Mouse (Mus musculus): ENCODE data around the gene Slc25a39. TPM values are rescaled to one million over a fixed set of nuclear protein-coding genes. Genes with fewer than 3 reads are reported as not detected.

Gene Slc25a39
- total RNA-seq (2021): 10 to 100 TPM; 58.8 to 64.8 TPM

- intact Hi-C loops (cut with DNase I): loop anchor here (1.0 to 2.0 kb wide), 5 partner anchors 11 to 112 kb away; partner anchors contain the start of genes Atxn7l3 and Ubtf
- no peak for DNase-seq (ENCODE audit: low spot score in 2 of 2)
Observed at GRCm38 (mm10) chr11:102407834-102408215, at the start of gene Slc25a39. Gene Slc25a39, minus strand, starts transcription at chr11:102407946.

- intact Hi-C loops (cut with DNase I): no loop called here
- DNase-seq (ENCODE audit: low spot score in 2 of 2): peak; percentile 49 to 54
Observed at GRCm38 (mm10) chr11:102455740-102456396, 48.1 kb upstream of the Slc25a39 start.

- no peak for DNase-seq (ENCODE audit: low spot score in 2 of 2)
- intact Hi-C loops (cut with DNase I): no loop called here
Observed at GRCm38 (mm10) chr11:102453131-102453530, 45.4 kb upstream of the Slc25a39 start.

GRCm38 (mm10) chr11:102449043-102450008 lies 41.6 kb upstream of the Slc25a39 start:
- peak in 1 of 2 experiments; percentile 76 for DNase-seq (ENCODE audit: low spot score in 2 of 2)
- intact Hi-C loops (cut with DNase I): no loop called here

GRCm38 (mm10) chr11:102448327-102448726 lies 40.6 kb upstream of the Slc25a39 start:
- intact Hi-C loops (cut with DNase I): no loop called here

GRCm38 (mm10) chr11:102447497-102447896 lies 39.8 kb upstream of the Slc25a39 start, which contains the start of gene Fam171a2:
Gene Fam171a2, minus strand, starts transcription at chr11:102447682.
- DNase-seq (ENCODE audit: low spot score in 2 of 2): peak; percentile 66 to 84
- intact Hi-C loops (cut with DNase I): no loop called here

More at GRCm38 (mm10) chr11:102448327-102448726, 40.6 kb upstream of the Slc25a39 start:
- peak in 1 of 2 experiments; percentile 83 for DNase-seq (ENCODE audit: low spot score in 2 of 2)

GRCm38 (mm10) chr11:102446581-102447461 lies 39.1 kb upstream of the Slc25a39 start:
- DNase-seq (ENCODE audit: low spot score in 2 of 2): no peak
- intact Hi-C loops (cut with DNase I): no loop called here

GRCm38 (mm10) chr11:102445891-102446361 lies 38.2 kb upstream of the Slc25a39 start:
- intact Hi-C loops (cut with DNase I): no loop called here
- DNase-seq (ENCODE audit: low spot score in 2 of 2): peak in 1 of 2 experiments; percentile 54

- peak in 1 of 2 experiments; percentile 65 for DNase-seq (ENCODE audit: low spot score in 2 of 2)
- intact Hi-C loops (cut with DNase I): no loop called here
Observed at GRCm38 (mm10) chr11:102445264-102445890, 37.6 kb upstream of the Slc25a39 start.

- no peak for DNase-seq (ENCODE audit: low spot score in 2 of 2)
- intact Hi-C loops (cut with DNase I): no loop called here
Observed at GRCm38 (mm10) chr11:102444781-102445180, 37.0 kb upstream of the Slc25a39 start.

- no peak for DNase-seq (ENCODE audit: low spot score in 2 of 2)
Observed at GRCm38 (mm10) chr11:102444321-102444720, 36.6 kb upstream of the Slc25a39 start.

GRCm38 (mm10) chr11:102443740-102444139 lies 36.0 kb upstream of the Slc25a39 start:
- DNase-seq (ENCODE audit: low spot score in 2 of 2): no peak
- intact Hi-C loops (cut with DNase I): no loop called here

More at GRCm38 (mm10) chr11:102444321-102444720, 36.6 kb upstream of the Slc25a39 start:
- intact Hi-C loops (cut with DNase I): no loop called here

- intact Hi-C loops (cut with DNase I): no loop called here
- no peak for DNase-seq (ENCODE audit: low spot score in 2 of 2)
Observed at GRCm38 (mm10) chr11:102442089-102442488, 34.3 kb upstream of the Slc25a39 start.

- DNase-seq (ENCODE audit: low spot score in 2 of 2): no peak
- intact Hi-C loops (cut with DNase I): no loop called here
Observed at GRCm38 (mm10) chr11:102441434-102441833, 33.7 kb upstream of the Slc25a39 start.

GRCm38 (mm10) chr11:102440255-102440654 lies 32.5 kb upstream of the Slc25a39 start:
- intact Hi-C loops (cut with DNase I): no loop called here
- DNase-seq (ENCODE audit: low spot score in 2 of 2): no peak

GRCm38 (mm10) chr11:102439093-102440082 lies 31.6 kb upstream of the Slc25a39 start:
- intact Hi-C loops (cut with DNase I): loop anchor here (5.0 kb wide), 1 partner anchor 42 kb away; no protein-coding TSS in a partner anchor

More at GRCm38 (mm10) chr11:102439093-102440082, 31.6 kb upstream of the Slc25a39 start:
- peak in 1 of 2 experiments; percentile 34 for DNase-seq (ENCODE audit: low spot score in 2 of 2)

Measured in left cerebral cortex, postnatal 25 days (tissue).